Mouse (Mus musculus): ENCODE measurements around the gene Cep135. TPM values are rescaled to one million over a fixed set of nuclear protein-coding genes. Genes with fewer than 3 reads are reported as not detected.

Gene Cep135
- polyA plus RNA-seq, 1 experiment: 10.8 TPM

GRCm38 (mm10) chr5:76691251-76691650 lies 102.8 kb downstream of the Cep135 start:
- H3K27me3 ChIP-seq (ENCODE audit: control insufficient read depth, insufficient read depth, low read length, poor library complexity, severe bottlenecking): no peaks in the 10 kb centered on the region; the same call in 1 of the 2 replicates
- H3K36me3 ChIP-seq (ENCODE audit: control insufficient read depth, insufficient read depth, low read length, poor library complexity, severe bottlenecking): no peaks in the 10 kb centered on the region
- no peaks in the 10 kb centered on the region for H3K9me3 ChIP-seq (replicated peaks; ENCODE audit: control insufficient read depth, insufficient read depth, low read length, poor library complexity, severe bottlenecking)

DNA sequence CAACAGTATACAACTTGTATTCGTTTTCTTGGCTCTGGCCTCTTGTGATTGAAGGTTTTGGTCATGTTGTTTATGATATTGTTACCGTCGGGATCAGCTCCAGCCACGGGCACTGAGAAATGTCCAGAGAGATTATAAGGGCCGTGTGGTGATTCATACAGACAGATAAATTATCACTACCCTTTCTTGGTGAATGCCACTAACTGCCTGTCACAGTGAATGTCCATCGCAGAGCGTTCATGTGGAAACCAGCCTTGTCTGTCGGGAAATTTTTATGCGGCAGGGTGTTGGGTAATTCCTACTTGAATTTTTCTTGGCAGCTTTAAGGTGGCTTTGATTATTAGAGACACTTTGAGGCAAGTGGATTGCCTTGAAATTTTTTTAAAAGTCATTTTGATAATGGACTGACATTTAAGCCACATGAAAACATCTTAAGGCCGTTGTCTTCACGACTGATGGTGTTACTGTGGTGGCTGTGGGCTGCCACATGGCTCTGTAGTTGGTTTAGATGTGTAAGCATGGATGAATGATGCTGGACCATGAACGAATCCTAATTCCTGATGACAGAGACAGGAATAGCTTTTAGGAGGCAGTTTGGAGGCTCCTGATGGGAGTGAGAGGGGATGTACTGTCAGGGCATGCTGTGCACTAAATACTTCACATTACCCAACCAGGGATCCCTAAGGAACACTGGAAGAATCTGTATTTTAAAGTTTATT lies 103.4 kb downstream of the Cep135 start:
- TF ChIP-seq CTCF (IDR thresholded peaks at IDR 0.05; ENCODE audit: low read depth, low read length): no peak
- no peak for TF ChIP-seq EP300 (IDR thresholded peaks at IDR 0.05; ENCODE audit: insufficient read depth, low read depth, low read length)
- TF ChIP-seq POLR2A (IDR thresholded peaks at IDR 0.05; ENCODE audit: insufficient read depth, low read length): no peak

More at GRCm38 (mm10) chr5:76691251-76691650, 102.8 kb downstream of the Cep135 start:
- TF ChIP-seq EP300 (IDR thresholded peaks at IDR 0.05; ENCODE audit: insufficient read depth, low read depth, low read length) (no peak), POLR2A (IDR thresholded peaks at IDR 0.05; ENCODE audit: insufficient read depth, low read length) (no peak), CTCF (IDR thresholded peaks at IDR 0.05; ENCODE audit: low read depth, low read length) (no peak)
- Histone ChIP-seq H3K27ac (ENCODE audit: insufficient read depth, low read length) (no peak overlapping the region), H3K9ac (ENCODE audit: low read depth, poor library complexity, severe bottlenecking) (no peak overlapping the region), H3K4me3 (ENCODE audit: low read depth, low read length) (no peak overlapping the region), H3K4me1 (ENCODE audit: control insufficient read depth, insufficient read depth, low read length) (no peaks in the 10 kb centered on the region)

More for the DNA sequence above, 103.4 kb downstream of the Cep135 start:
- H3K27me3 ChIP-seq (ENCODE audit: control insufficient read depth, insufficient read depth, low read length, poor library complexity, severe bottlenecking): no peaks in the 10 kb centered on the region; the same call in 1 of the 2 replicates
- H3K9me3 ChIP-seq (replicated peaks; ENCODE audit: control insufficient read depth, insufficient read depth, low read length, poor library complexity, severe bottlenecking): no peaks in the 10 kb centered on the region
- H3K36me3 ChIP-seq (ENCODE audit: control insufficient read depth, insufficient read depth, low read length, poor library complexity, severe bottlenecking): no peaks in the 10 kb centered on the region
- H3K27ac ChIP-seq (ENCODE audit: insufficient read depth, low read length): no peak overlapping the region
- H3K4me3 ChIP-seq (ENCODE audit: low read depth, low read length): no peak overlapping the region
- H3K4me1 ChIP-seq (ENCODE audit: control insufficient read depth, insufficient read depth, low read length): no peaks in the 10 kb centered on the region
- no peak overlapping the region for H3K9ac ChIP-seq (ENCODE audit: low read depth, poor library complexity, severe bottlenecking)

Other genes starting within 250 kb of the Cep135 start
- gene Nmu, start 224.9 kb upstream of the Cep135 start, polyA plus RNA-seq (2011; ENCODE audit: insufficient read depth, insufficient read length, low read depth, missing spikeins): not detected in 2 replicates
- gene Gm7271, start 104.7 kb upstream of the Cep135 start, polyA plus RNA-seq (2011; ENCODE audit: insufficient read depth, insufficient read length, low read depth, missing spikeins): not detected in 2 replicates
- 41.6 and 48.5 TPM in 2 replicates for gene Exoc1, start 59.4 kb upstream of the Cep135 start, polyA plus RNA-seq (2011; ENCODE audit: insufficient read depth, insufficient read length, low read depth, missing spikeins)
- 3.3 and 5.1 TPM in 2 replicates for gene C530008M17Rik, start 67.8 kb downstream of the Cep135 start, polyA plus RNA-seq (2011; ENCODE audit: insufficient read depth, insufficient read length, low read depth, missing spikeins)

Measured in ES-Bruce4 (cell line).